Mouse (Mus musculus) inflammation-experienced regulatory T-cells, adult 6 months (primary cell): ENCODE measurements around the gene Lrrc4c. TPM values are rescaled to one million over a fixed set of nuclear protein-coding genes. Genes with fewer than 3 reads are reported as not detected.

ENCODE experiments used
- ATAC-seq: one replicate; pipeline ENCODE4 v1.8.0; 2017
- polyA plus RNA-seq, 3 experiments: library from polyadenylated mRNA; unstranded; fragments of 100-300 nt; shearing (Covaris generic); gene quantifications; one replicate each; pipeline ENCODE4 v1.2.1; 2017

Gene Lrrc4c
- polyA plus RNA-seq, 3 experiments from 2014 or later: 0.16 TPM; not detected in 2

DNA sequence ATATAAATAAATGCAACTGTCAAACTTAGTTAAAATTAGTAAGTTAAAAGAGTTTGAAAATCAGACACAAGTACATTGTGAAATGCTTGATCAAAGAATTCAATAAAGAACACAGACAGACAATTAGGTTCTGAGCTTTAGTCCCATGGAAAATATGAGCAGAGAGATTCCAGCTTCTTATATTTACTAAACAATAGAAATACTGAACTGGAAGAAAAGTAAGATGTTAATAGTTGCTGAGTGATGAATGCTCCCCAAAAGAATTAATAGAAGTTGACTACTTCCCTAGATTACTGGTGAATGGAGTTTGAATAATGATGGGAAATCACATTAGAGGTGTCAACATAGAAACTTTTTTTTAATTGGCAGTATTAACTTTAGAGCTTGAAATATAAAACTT, 1323.7 kb downstream of the Lrrc4c start:
- ATAC-seq: no peak

DNA sequence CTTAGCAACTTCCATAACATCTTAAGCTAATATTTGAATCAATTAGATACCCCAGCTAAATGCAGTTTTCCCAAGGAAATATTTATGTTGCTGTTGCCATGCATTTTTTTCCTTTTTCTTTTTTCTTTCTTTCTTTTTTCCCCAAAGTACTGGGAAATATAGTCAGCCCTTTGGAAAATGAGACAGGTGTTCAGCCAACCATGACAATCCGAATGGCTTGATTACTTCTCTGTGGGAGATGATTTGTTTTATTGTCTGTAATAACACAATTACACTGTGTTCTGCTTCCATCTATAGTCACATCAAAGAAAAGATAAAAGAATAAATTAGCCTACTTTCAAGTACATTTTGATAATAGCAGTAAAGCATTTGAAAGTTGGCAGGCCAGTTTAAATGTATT, 1334.7 kb downstream of the Lrrc4c start:
- no peak for ATAC-seq
